Mouse (Mus musculus) ES-Bruce4 (cell line): Measurements from ENCODE around the gene Foxp1. TPM values are rescaled to one million over a fixed set of nuclear protein-coding genes. Genes with fewer than 3 reads are reported as not detected.

ENCODE experiments used
- H3K27ac ChIP-seq: 2 replicates; pipeline ENCODE4 v1.5.1; 2012; ENCODE audit warnings: low read length, inconsistent platforms; ENCODE audit not compliant: insufficient read depth
- H3K27me3 ChIP-seq: 2 replicates; pipeline ENCODE4 v1.6.1; 2012; ENCODE audit warnings: mild to moderate bottlenecking, low read length, inconsistent platforms; ENCODE audit not compliant: control insufficient read depth, poor library complexity, insufficient read depth, severe bottlenecking
- H3K36me3 ChIP-seq: 2 replicates; pipeline ENCODE4 v1.6.1; 2012; ENCODE audit warnings: inconsistent platforms, mild to moderate bottlenecking, low read length, moderate library complexity; ENCODE audit not compliant: control insufficient read depth, poor library complexity, insufficient read depth, severe bottlenecking
- H3K4me1 ChIP-seq: one replicate; pipeline ENCODE4 v1.8.1; 2011; ENCODE audit warnings: low read length; ENCODE audit not compliant: control insufficient read depth, insufficient read depth
- H3K4me3 ChIP-seq: 2 replicates; pipeline ENCODE4 v1.5.1; 2011; ENCODE audit warnings: low read depth, mild to moderate bottlenecking, low read length
- H3K9ac ChIP-seq: 2 replicates; pipeline ENCODE4 v1.6.1; 2012; ENCODE audit warnings: low read depth, mild to moderate bottlenecking, inconsistent platforms; ENCODE audit not compliant: poor library complexity, severe bottlenecking
- H3K9me3 ChIP-seq: replicated peaks from 2 replicates; pipeline ENCODE4 v1.6.1; 2012; ENCODE audit warnings: mild to moderate bottlenecking, low read length, inconsistent platforms; ENCODE audit not compliant: control insufficient read depth, poor library complexity, insufficient read depth, severe bottlenecking
- CTCF ChIP-seq: IDR thresholded peaks from one replicate; pipeline ENCODE4 v1.8.1; 2011; ENCODE audit warnings: low read depth, low read length
- EP300 ChIP-seq: IDR thresholded peaks from 2 replicates; pipeline ENCODE4 v1.6.1; 2011; ENCODE audit warnings: low read depth, low read length; ENCODE audit not compliant: insufficient read depth
- POLR2A ChIP-seq: IDR thresholded peaks from one replicate; pipeline ENCODE4 v1.8.1; 2011; ENCODE audit warnings: low read length; ENCODE audit not compliant: insufficient read depth
- polyA plus RNA-seq: library from polyadenylated mRNA; stranded (reverse); fragments of >200 nt; gene quantifications from 2 replicates; pipeline ENCODE4 v1.2.4, GENCODE M21; 2011; ENCODE audit warnings: low read depth; ENCODE audit not compliant: missing spikeins, insufficient read depth, insufficient read length

Foxp1 gene
- polyA plus RNA-seq, 1 experiment, result 33.5 TPM

- Histone ChIP-seq H3K27me3 (no peaks in the 10 kb centered on the region), H3K4me1 (no peaks in the 10 kb centered on the region), H3K9me3 (no peaks in the 10 kb centered on the region), H3K4me3 (no peak overlapping the region), H3K36me3 (no peaks in the 10 kb centered on the region), H3K9ac (no peak overlapping the region), H3K27ac (no peak overlapping the region)
- no peak for TF ChIP-seq POLR2A
These were observed 31.4 kb downstream of the Foxp1 start for GRCm38 (mm10) chr6:99491146-99491545.

GRCm38 (mm10) chr6:99489900-99490648 lies 32.4 kb downstream of the Foxp1 start:
- H3K4me3 ChIP-seq, result no peak overlapping the region
- no peaks in the 10 kb centered on the region for H3K4me1 ChIP-seq
- no peak overlapping the region for H3K9ac ChIP-seq
- H3K36me3 ChIP-seq, result no peaks in the 10 kb centered on the region
- no peak for TF ChIP-seq CTCF
- no peak for TF ChIP-seq POLR2A
- TF ChIP-seq EP300, result no peak
- H3K9me3 ChIP-seq, result no peaks in the 10 kb centered on the region
- H3K27me3 ChIP-seq, result no peaks in the 10 kb centered on the region
- no peak overlapping the region for H3K27ac ChIP-seq

GRCm38 (mm10) chr6:99489423-99489822 lies 33.1 kb downstream of the Foxp1 start:
- H3K36me3 ChIP-seq, result no peaks in the 10 kb centered on the region
- H3K4me3 ChIP-seq, result no peak overlapping the region
- no peaks in the 10 kb centered on the region for H3K27me3 ChIP-seq
- no peak overlapping the region for H3K9ac ChIP-seq
- H3K9me3 ChIP-seq, result no peaks in the 10 kb centered on the region
- no peak for TF ChIP-seq EP300
- no peak for TF ChIP-seq CTCF
- no peak for TF ChIP-seq POLR2A
- no peak overlapping the region for H3K27ac ChIP-seq
- no peaks in the 10 kb centered on the region for H3K4me1 ChIP-seq

- TF ChIP-seq EP300, result no peak
- no peak for TF ChIP-seq POLR2A
- TF ChIP-seq CTCF, result no peak
- Histone ChIP-seq H3K36me3 (no peaks in the 10 kb centered on the region), H3K4me1 (no peaks in the 10 kb centered on the region), H3K9me3 (no peaks in the 10 kb centered on the region), H3K27ac (no peak overlapping the region), H3K27me3 (no peaks in the 10 kb centered on the region), H3K9ac (no peak overlapping the region), H3K4me3 (no peak overlapping the region)
These were observed 36.5 kb downstream of the Foxp1 start for GRCm38 (mm10) chr6:99485884-99486640.

- Histone ChIP-seq H3K36me3 (no peaks in the 10 kb centered on the region), H3K9me3 (no peaks in the 10 kb centered on the region), H3K27me3 (no peaks in the 10 kb centered on the region), H3K27ac (no peak overlapping the region), H3K4me3 (no peak overlapping the region), H3K4me1 (no peaks in the 10 kb centered on the region), H3K9ac (no peak overlapping the region)
- no peak for TF ChIP-seq CTCF
- TF ChIP-seq EP300, result no peak
- no peak for TF ChIP-seq POLR2A
These were observed 37.2 kb downstream of the Foxp1 start for GRCm38 (mm10) chr6:99485217-99485883.

GRCm38 (mm10) chr6:99484884-99485216 lies 37.7 kb downstream of the Foxp1 start:
- no peak overlapping the region for H3K4me3 ChIP-seq
- H3K36me3 ChIP-seq, result no peaks in the 10 kb centered on the region
- H3K27ac ChIP-seq, result no peak overlapping the region
- no peaks in the 10 kb centered on the region for H3K27me3 ChIP-seq
- TF ChIP-seq POLR2A (no peak), CTCF (no peak), EP300 (no peak)
- no peak overlapping the region for H3K9ac ChIP-seq
- H3K4me1 ChIP-seq, result no peaks in the 10 kb centered on the region
- no peaks in the 10 kb centered on the region for H3K9me3 ChIP-seq
